Mouse (Mus musculus): ENCODE measurements around the gene Il15ra.
A peak's percentile ranks its signal among the peaks of the same experiment; 100 is the strongest.

Il15ra gene

GRCm38 (mm10) chr2:11705201-11706025, at the start of gene Il15ra:
Gene Il15ra (plus strand): TSS chr2:11705290.
- peak; percentile 63 to 66 for DNase-seq (ENCODE audit: low spot score in 2 of 2)

GRCm38 (mm10) chr2:11657581-11657980, 47.5 kb upstream of the Il15ra start:
- no peak for DNase-seq (ENCODE audit: low spot score in 2 of 2)

DNA sequence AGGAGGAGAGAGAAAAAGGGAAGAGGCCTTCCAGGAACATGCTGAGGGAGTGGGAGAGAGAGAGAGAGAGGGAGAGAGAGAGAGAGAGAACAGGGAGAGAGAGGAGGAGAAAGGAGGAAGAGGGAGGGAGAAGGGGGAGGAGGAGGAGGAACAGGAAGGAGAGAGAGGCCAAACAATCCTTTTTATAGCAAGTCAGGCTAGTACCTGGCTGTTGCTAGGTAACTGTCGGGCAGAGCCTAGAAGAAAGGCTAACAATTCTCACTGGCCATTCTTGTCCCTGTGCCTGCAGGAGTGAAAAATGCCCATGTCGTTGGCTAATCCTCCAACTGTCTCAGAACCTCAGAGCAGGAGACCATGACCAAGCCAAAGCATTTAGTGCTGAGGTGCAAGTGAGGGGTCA, 45.8 kb upstream of the Il15ra start:
- no peak for DNase-seq (ENCODE audit: low spot score in 2 of 2)

DNA sequence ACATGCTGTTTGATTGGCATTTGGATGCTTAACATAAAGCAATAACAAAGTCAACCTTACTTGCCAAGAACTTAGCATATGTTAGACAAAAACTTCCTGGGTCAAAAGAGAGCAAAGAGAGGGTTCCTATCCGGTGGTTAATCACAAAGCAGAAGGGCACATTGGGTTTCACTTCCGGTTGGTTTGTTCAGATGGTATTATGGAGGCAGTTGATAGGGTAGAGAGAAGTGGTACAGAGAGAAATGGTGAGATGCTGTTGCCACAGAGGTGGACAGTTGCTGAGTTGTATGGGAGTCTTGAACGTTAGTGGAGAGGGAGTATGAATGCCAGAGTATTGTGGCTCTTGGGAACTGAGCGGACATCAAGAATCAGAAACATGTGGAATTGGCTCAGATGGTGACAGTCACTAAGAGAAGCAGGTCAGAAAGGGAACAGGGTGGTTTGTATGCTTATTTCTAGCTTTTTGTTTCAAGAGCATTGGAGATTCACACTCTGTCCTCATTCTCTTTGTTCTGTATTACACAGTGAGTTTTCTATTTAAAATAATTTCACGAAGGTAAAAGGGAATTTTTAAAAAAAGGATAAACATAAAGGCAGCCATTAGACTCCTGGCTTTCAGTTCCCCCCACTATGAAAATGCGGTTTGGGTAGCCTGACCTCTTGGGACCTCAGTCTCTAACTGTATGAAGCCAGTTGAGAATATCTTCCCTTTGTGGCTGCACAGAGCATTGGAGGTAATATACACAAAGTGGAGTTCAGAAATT, 42.8 kb upstream of the Il15ra start:
- no peak for DNase-seq (ENCODE audit: low spot score in 2 of 2)

- DNase-seq (ENCODE audit: low spot score in 2 of 2) = no peak
Measured at GRCm38 (mm10) chr2:11662907-11663230, 42.2 kb upstream of the Il15ra start.

DNA sequence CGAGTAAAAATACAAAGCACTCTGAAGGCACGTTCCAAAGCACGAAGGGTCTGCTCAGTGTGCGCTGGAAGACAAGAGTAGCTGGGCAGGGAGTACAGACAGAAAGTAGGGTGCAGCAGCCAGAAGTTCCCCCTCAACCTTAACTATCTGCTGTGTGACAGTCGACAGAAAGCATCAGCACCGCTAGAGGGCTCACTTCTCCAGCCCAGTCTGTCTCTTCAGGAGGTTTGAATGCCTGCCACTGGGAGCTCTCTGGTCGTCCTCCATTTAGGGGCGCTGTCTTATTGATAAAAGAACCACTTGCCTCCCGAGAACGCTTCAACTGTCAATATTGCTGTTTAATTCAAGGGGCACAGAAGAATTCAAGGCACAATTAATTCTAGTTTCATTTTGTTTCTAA, 41.1 kb upstream of the Il15ra start:
- peak; percentile 64 to 83 for DNase-seq (ENCODE audit: low spot score in 2 of 2)

- DNase-seq (ENCODE audit: low spot score in 2 of 2) = peak in 1 of 2 experiments; percentile 61
Measured at GRCm38 (mm10) chr2:11664367-11664766, 40.7 kb upstream of the Il15ra start.

- DNase-seq (ENCODE audit: low spot score in 2 of 2) = no peak
Measured at GRCm38 (mm10) chr2:11664806-11665205, 40.3 kb upstream of the Il15ra start.

GRCm38 (mm10) chr2:11665326-11665725, 39.8 kb upstream of the Il15ra start:
- no peak for DNase-seq (ENCODE audit: low spot score in 2 of 2)

GRCm38 (mm10) chr2:11672144-11672543, 32.9 kb upstream of the Il15ra start:
- no peak for DNase-seq (ENCODE audit: low spot score in 2 of 2)

- DNase-seq (ENCODE audit: low spot score in 2 of 2) = no peak
Measured at GRCm38 (mm10) chr2:11679626-11680025, 25.5 kb upstream of the Il15ra start.

DNA sequence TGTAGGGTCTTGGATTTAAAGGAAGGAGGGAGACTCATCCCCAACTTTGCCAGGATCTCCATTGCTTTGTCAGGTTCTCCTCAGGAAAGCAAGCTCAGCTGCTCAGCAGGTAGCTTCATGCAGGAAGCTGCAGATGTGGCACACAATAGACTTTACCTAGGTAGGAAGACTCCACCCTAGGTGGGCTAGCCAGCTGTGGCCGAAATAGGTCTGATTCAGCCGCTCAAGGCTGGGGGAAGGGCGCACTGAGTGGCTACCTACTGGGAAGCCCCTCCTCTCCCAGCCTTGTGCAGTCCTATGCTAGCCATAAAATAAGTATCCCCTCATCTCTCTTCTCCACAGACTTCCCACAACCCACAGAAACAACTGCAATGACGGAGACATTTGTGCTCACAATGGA, 22.4 kb upstream of the Il15ra start:
- no peak for DNase-seq (ENCODE audit: low spot score in 2 of 2)

DNA sequence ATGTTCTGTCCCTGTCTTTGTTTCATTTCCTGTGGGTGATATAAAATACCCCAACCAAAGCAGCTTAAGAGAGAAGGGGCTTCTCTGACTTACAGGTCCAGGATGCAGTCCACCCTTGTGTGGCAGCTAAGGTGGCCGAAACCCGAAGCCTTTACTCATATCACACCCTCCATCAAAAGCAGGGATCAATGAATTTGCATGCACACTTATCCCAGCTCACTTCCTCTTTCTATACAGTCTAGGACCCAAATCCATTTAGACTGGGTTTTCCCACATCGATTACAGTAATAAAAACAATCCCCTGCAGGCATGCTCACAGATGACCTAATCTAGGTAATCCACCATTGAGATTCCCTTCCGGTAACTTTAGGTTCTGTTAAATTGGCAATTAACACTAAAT, 18.6 kb upstream of the Il15ra start:
- no peak for DNase-seq (ENCODE audit: low spot score in 2 of 2)

GRCm38 (mm10) chr2:11687436-11687835, 17.7 kb upstream of the Il15ra start:
- no peak for DNase-seq (ENCODE audit: low spot score in 2 of 2)

DNA sequence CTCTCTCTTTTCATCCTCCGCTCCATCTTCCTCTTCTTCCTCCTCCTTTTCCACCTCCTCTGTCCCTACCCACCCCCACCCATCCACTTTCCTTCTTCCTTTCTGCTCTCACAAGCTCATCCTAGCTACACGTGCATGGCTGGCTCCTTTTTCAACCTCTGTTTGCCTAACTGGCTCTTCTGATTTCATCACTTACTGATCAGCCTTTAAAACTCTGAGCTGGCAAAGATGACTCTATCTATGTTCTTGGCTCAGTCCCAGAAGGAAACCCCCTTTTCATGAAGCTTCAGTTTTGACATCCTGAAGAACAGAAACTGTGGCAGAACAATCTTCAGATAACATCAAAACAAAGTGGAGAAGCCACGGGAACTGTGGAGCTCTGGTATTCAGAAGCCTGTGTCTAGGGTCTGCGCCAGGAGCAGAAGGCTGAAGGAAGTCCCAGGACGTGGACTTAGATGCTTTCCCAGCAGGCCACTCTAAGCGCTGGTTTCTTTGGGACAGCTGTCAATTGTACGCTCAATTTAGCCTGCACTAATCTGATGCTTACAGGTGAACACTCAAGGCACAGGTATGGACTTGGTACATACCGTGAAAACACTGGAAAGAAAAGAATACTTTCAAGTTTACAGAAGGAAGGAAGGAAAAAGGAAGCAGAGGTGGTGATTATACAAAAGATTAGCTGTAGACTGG, 14.7 kb upstream of the Il15ra start:
- DNase-seq (ENCODE audit: low spot score in 2 of 2) = no peak

- no peak for DNase-seq (ENCODE audit: low spot score in 2 of 2)
Measured at GRCm38 (mm10) chr2:11693352-11693751, 11.7 kb upstream of the Il15ra start.

DNA sequence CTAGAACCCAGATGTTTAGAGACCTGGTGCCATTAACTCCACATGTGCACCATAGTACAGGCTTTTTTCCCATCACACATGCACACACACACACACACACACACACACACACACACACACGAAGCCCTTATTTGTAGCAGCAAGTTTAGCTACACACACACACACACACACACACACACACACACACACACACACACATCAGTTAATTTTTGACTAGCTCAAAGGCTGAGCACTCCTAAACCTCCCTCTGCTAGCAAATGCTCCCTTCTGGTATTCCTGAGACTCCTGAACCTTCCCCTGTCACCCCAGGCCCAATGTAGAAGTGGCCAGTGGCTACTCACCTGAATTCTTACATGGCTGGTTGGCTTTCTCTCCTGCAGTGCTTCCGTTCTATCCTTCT, 11.0 kb upstream of the Il15ra start:
- DNase-seq (ENCODE audit: low spot score in 2 of 2) = no peak

DNA sequence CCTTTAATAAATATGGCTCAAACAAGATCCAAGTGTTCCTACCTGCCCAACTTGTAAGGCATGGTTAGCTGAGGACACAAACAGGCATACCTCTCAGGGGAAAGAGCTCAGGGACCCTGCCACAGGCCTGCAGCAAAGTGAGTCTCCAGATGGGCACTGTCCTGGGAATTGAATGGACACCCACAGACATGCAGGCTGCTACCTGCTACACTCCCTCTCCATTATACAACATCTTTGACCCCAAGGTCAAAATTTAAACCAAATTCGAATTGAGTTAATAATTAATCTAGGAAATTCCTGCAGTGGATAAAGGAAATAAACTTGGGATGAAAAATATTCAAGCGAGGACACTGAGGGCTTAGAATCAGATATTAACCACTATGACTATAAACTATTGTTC, 9.2 kb upstream of the Il15ra start:
- DNase-seq (ENCODE audit: low spot score in 2 of 2) = no peak

DNA sequence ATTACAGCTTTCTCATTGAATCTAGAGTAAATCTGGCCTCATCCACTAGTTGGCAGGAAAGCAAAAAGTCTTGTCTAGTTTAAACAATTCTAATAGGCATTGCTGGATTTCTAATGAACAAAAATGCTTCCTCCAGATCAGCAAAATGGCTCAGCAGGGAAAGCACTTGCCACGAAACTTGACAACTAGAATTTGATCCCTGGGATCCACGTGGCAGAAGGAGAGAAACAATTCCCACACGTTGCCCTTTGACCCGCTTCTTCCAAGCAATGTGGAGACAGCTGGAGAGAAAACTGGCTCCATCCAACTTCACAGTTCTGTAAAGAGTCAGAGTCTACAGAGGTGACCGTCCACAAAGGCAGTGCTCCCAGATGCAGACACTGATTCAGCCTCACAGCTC, 6.1 kb upstream of the Il15ra start:
- no peak for DNase-seq (ENCODE audit: low spot score in 2 of 2)

DNA sequence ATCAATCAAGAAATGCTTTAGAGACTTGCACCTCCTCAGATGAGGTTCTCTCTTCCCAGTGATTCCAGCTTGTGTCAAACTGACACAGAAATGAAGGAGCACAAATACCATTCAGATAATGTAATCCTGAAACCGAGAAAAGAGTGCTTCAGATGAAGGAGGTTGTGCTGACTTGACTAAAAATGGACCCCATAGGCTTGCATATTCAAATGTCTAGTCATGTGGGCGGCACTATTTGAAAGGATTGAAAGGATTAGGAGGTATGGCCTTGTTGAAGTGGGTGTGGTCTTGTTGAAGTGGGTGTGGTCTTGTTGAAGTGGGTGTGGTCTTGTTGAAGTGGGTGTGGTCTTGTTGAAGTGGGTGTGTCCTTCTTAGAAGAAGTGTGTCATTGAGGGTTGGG, 5.2 kb upstream of the Il15ra start:
- no peak for DNase-seq (ENCODE audit: low spot score in 2 of 2)

GRCm38 (mm10) chr2:11706030-11706745, 1.1 kb downstream of the Il15ra start:
- no peak for DNase-seq (ENCODE audit: low spot score in 2 of 2)

GRCm38 (mm10) chr2:11706746-11707065, 1.6 kb downstream of the Il15ra start:
- DNase-seq (ENCODE audit: low spot score in 2 of 2) = no peak

Data from urinary bladder, postnatal 4 days (tissue).